Mouse (Mus musculus) urinary bladder, postnatal 14 days (tissue): ENCODE measurements at regions not wholly inside any gene's neighbourhood (a gene's known extent, or its start where the extent isn't known, plus 50 kb on each side); places are given as distances from the start of the nearest gene placed in this dataset.

Experiments
- DNase-seq: peaks from one replicate; pipeline ENCODE4 v3.0.0; 2021; ENCODE audit warnings: low spot score

- DNase-seq, result no peak
Measured at GRCm38 (mm10) chr9:43387397-43387796, 76.7 kb downstream of the Trim29 start.

GRCm38 (mm10) chr9:43389491-43390083 lies 78.9 kb downstream of the Trim29 start:
- DNase-seq, result no peak

GRCm38 (mm10) chr9:43392467-43393064 lies 81.9 kb downstream of the Trim29 start:
- no peak for DNase-seq

- DNase-seq, result no peak
Measured at GRCm38 (mm10) chr9:43394204-43394603, 83.6 kb downstream of the Trim29 start.

GRCm38 (mm10) chr9:43395209-43395608 lies 84.6 kb downstream of the Trim29 start:
- no peak for DNase-seq

GRCm38 (mm10) chr9:43396566-43396965 lies 85.9 kb downstream of the Trim29 start:
- no peak for DNase-seq

- no peak for DNase-seq
Measured at GRCm38 (mm10) chr9:43408493-43408892, 97.8 kb downstream of the Trim29 start.

- no peak for DNase-seq
Measured at GRCm38 (mm10) chr9:43412473-43412872, 101.8 kb downstream of the Trim29 start.

GRCm38 (mm10) chr9:43419993-43420715 lies 109.5 kb downstream of the Trim29 start:
- no peak for DNase-seq

GRCm38 (mm10) chr9:43427007-43427406 lies 116.4 kb downstream of the Trim29 start:
- no peak for DNase-seq

- no peak for DNase-seq
Measured at GRCm38 (mm10) chr9:43433953-43434352, 123.3 kb downstream of the Trim29 start.

- no peak for DNase-seq
Measured at GRCm38 (mm10) chr9:43438476-43438875, 127.8 kb downstream of the Trim29 start.

- DNase-seq, result no peak
Measured at GRCm38 (mm10) chr9:43440959-43441510, 130.4 kb downstream of the Trim29 start.

- DNase-seq, result no peak
Measured at GRCm38 (mm10) chr9:43445491-43445890, 134.8 kb downstream of the Trim29 start.

- peak; percentile 23 for DNase-seq
Measured at GRCm38 (mm10) chr9:43447372-43447771, 136.7 kb downstream of the Trim29 start.

GRCm38 (mm10) chr9:43448981-43449380 lies 138.3 kb downstream of the Trim29 start:
- no peak for DNase-seq

- no peak for DNase-seq
Measured at GRCm38 (mm10) chr9:43453953-43454582, 143.4 kb downstream of the Trim29 start.

GRCm38 (mm10) chr9:43457736-43458135 lies 147.1 kb downstream of the Trim29 start:
- no peak for DNase-seq

GRCm38 (mm10) chr9:43461131-43461530 lies 150.5 kb downstream of the Trim29 start:
- no peak for DNase-seq

- no peak for DNase-seq
Measured at GRCm38 (mm10) chr9:43463445-43464090, 152.9 kb downstream of the Trim29 start.

GRCm38 (mm10) chr9:43465129-43465528 lies 154.5 kb downstream of the Trim29 start:
- no peak for DNase-seq

- DNase-seq, result no peak
Measured at GRCm38 (mm10) chr9:43465731-43466330, 155.2 kb downstream of the Trim29 start.
